Mouse (Mus musculus) stomach, embryonic 15.5 days (tissue): ENCODE data around the gene Fxr1. TPM values are rescaled to one million over a fixed set of nuclear protein-coding genes. Genes with fewer than 3 reads are reported as not detected.
"Not testable (repeated sequence)": the region's sequence is repeated elsewhere in the genome, so short reads cannot be mapped to it uniquely, and the experiment has no call there.

Source experiments
- ATAC-seq: fragments of 200-750 bp; cut with Nextera tagmentation; 2 replicates; pipeline ENCODE4 v1.8.0; 2017; ENCODE audit warnings: low read depth, moderate number of reproducible peaks, moderate TSS enrichment; ENCODE audit not compliant: insufficient read depth, low FRiP score
- H3K27ac ChIP-seq: fragments of 300-500 bp; sonication (generic); 2 replicates; pipeline ENCODE4 v1.5.1; 2015; ENCODE audit warnings: mild to moderate bottlenecking, inconsistent platforms
- H3K27me3 ChIP-seq: fragments of 300-500 bp; sonication (generic); replicated peaks from 2 replicates; pipeline ENCODE4 v1.6.1; 2015; ENCODE audit warnings: inconsistent platforms
- H3K36me3 ChIP-seq: fragments of 300-500 bp; sonication (generic); 2 replicates; pipeline ENCODE4 v1.6.1; 2015; ENCODE audit warnings: inconsistent platforms
- H3K4me1 ChIP-seq: fragments of 300-500 bp; sonication (generic); 2 replicates; pipeline ENCODE4 v1.6.1; 2015; ENCODE audit warnings: inconsistent platforms
- H3K4me2 ChIP-seq: fragments of 300-500 bp; sonication (generic); 2 replicates; pipeline ENCODE4 v1.6.1; 2015; ENCODE audit warnings: mild to moderate bottlenecking, inconsistent platforms
- H3K4me3 ChIP-seq: fragments of 300-500 bp; sonication (generic); replicated peaks from 2 replicates; pipeline ENCODE4 v1.5.1; 2015; ENCODE audit warnings: inconsistent platforms
- H3K9ac ChIP-seq: fragments of 300-500 bp; sonication (generic); 2 replicates; pipeline ENCODE4 v1.6.1; 2015; ENCODE audit warnings: inconsistent platforms
- H3K9me3 ChIP-seq: fragments of 300-500 bp; sonication (generic); 2 replicates; pipeline ENCODE4 v1.6.1; 2016; ENCODE audit warnings: inconsistent platforms
- WGBS: fragments of 180-500 bp; shearing (Covaris S2); methylation state at CpG from one replicate; pipeline ENCODE4 v1.1.7; 2015; 5-methylcytosine and 5-hydroxymethylcytosine counted together
- polyA plus RNA-seq: library from polyadenylated mRNA; unstranded; fragments of >200 nt; fragmentation: Nextera tagmentation; extraction: Ambion mirVana; gene quantifications from 2 replicates; pipeline ENCODE4 v1.2.1, GENCODE M21; 2015

Fxr1 gene
- polyA plus RNA-seq, 1 experiment from 2014 or later = 46.8 TPM

- Histone ChIP-seq H3K36me3 (no peaks in the 10 kb centered on the region), H3K9ac (no peak overlapping the region), H3K4me2 (no peak overlapping the region), H3K4me3 (no peak overlapping the region), H3K4me1 (no peaks in the 10 kb centered on the region), H3K9me3 (no peaks in the 10 kb centered on the region), H3K27ac (no peak overlapping the region), H3K27me3 (no peaks in the 10 kb centered on the region)
- WGBS = 53% methylated on average over 4 of the region's 4 CpGs
- ATAC-seq = no peak
These were observed 12.1 kb upstream of the Fxr1 start for GRCm38 (mm10) chr3:34007611-34008010.

DNA sequence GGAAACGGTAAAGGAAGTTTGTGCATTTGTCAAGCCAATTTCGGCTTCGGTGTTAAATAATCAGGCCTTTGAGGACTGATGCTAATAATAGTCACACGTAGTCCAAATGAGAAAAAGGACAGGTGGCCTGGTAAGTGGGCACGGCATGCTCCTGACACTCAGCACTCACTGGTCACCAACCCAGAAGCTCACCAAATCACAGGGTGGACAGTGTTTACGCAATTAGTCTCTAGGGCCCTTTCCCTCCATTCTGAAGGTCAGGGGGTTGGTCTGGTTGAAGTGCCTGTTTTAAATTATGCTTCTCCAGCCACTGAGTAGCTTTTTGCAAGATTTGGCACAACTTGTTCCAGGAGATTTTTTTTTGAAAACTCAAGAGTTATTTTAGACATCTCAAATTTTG lies 11.6 kb upstream of the Fxr1 start:
- Histone ChIP-seq H3K36me3 (no peaks in the 10 kb centered on the region), H3K27me3 (no peaks in the 10 kb centered on the region), H3K4me2 (no peak overlapping the region), H3K4me1 (no peaks in the 10 kb centered on the region), H3K27ac (no peak overlapping the region), H3K9ac (no peak overlapping the region), H3K4me3 (no peak overlapping the region), H3K9me3 (no peaks in the 10 kb centered on the region)
- WGBS = 53% methylated on average over 6 of the region's 6 CpGs
- no peak; the same call in 1 of the 2 replicates for ATAC-seq

GRCm38 (mm10) chr3:34020382-34021258 lies 877 bp downstream of the Fxr1 start:
- peak; percentile 2 for ATAC-seq
- Histone ChIP-seq H3K27me3 (no peaks in the 10 kb centered on the region), H3K4me3 (peak overlapping the region; percentile 89), H3K9me3 (no peaks in the 10 kb centered on the region), H3K27ac (peak overlapping the region; percentile 91), H3K36me3 (no peaks in the 10 kb centered on the region), H3K4me2 (peak overlapping the region; percentile 69), H3K4me1 (no peaks in the 10 kb centered on the region), H3K9ac (peak overlapping the region; percentile 98)
- under 1% methylated on average over 34 of the region's 70 CpGs for WGBS

- no peak overlapping the region; the same call in 1 of the 2 replicates for H3K9ac ChIP-seq
- 58% methylated on average over 4 of the region's 4 CpGs for WGBS
These were observed 1.6 kb downstream of the Fxr1 start for GRCm38 (mm10) chr3:34021259-34021828.

GRCm38 (mm10) chr3:34028935-34029334 lies 9.2 kb downstream of the Fxr1 start:
- Histone ChIP-seq H3K4me2 (no peak overlapping the region), H3K27ac (no peak overlapping the region), H3K36me3 (no peaks in the 10 kb centered on the region), H3K4me3 (no peak overlapping the region), H3K4me1 (no peaks in the 10 kb centered on the region), H3K27me3 (no peaks in the 10 kb centered on the region), H3K9me3 (no peaks in the 10 kb centered on the region), H3K9ac (no peak overlapping the region)
- ATAC-seq = no peak

More at GRCm38 (mm10) chr3:34021259-34021828, 1.6 kb downstream of the Fxr1 start:
- H3K9me3 ChIP-seq = no peaks in the 10 kb centered on the region
- H3K4me2 ChIP-seq = peak overlapping the region; percentile 69
- ATAC-seq = no peak
- no peaks in the 10 kb centered on the region for H3K27me3 ChIP-seq
- no peak overlapping the region for H3K27ac ChIP-seq
- peak overlapping the region; percentile 89 for H3K4me3 ChIP-seq
- no peaks in the 10 kb centered on the region for H3K36me3 ChIP-seq
- no peaks in the 10 kb centered on the region for H3K4me1 ChIP-seq

- H3K9me3 ChIP-seq = no peaks in the 10 kb centered on the region
- ATAC-seq = no peak
- H3K36me3 ChIP-seq = no peaks in the 10 kb centered on the region
- H3K27ac ChIP-seq = no peak overlapping the region
- H3K9ac ChIP-seq = no peak overlapping the region
- no peak overlapping the region for H3K4me2 ChIP-seq
- no peaks in the 10 kb centered on the region for H3K4me1 ChIP-seq
- no peaks in the 10 kb centered on the region for H3K27me3 ChIP-seq
- no peak overlapping the region for H3K4me3 ChIP-seq
- 78% methylated on average over 3 of the region's 3 CpGs for WGBS
These were observed 10.9 kb downstream of the Fxr1 start for GRCm38 (mm10) chr3:34030601-34031000.

DNA sequence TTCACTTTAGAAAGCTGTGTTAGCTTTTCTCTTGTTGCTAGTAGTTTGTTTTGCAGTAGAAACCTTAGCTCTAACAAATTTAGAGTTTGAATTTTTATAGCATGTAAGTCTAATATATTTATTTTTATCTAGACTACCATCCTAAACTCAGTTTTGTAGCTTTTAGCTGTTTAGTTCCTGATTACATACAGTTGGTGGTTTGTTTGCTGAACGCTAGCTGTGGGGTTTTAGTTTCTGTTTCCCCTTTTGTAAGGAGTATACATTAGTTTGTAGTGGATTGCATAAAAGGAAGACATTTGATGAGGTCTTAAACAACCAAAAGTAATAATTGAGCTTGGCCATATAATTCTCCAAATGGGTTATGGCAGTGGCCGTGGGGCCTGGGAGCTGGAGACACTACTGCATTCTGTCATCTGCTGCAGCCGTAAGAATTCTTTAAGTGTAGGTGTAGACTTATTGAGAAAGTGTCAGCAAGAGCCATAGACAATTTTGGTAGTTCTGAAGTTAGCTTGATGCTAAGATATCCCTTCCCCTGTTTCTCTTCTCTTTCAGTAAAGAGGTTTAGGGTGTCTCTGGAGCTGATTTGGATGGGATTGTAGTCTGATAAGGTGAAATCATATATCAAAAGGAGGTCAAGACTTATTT lies 14.1 kb downstream of the Fxr1 start:
- H3K27me3 ChIP-seq = no peaks in the 10 kb centered on the region
- no peak overlapping the region for H3K4me3 ChIP-seq
- no peaks in the 10 kb centered on the region for H3K36me3 ChIP-seq
- peaks cover 3% of the 10 kb centered on the region; the same call in 1 of the 2 replicates for H3K4me1 ChIP-seq
- H3K27ac ChIP-seq = no peak overlapping the region
- no peak overlapping the region for H3K9ac ChIP-seq
- 62% methylated on average over 3 of the region's 3 CpGs for WGBS
- no peak overlapping the region for H3K4me2 ChIP-seq
- H3K9me3 ChIP-seq = no peaks in the 10 kb centered on the region
- ATAC-seq = no peak

DNA sequence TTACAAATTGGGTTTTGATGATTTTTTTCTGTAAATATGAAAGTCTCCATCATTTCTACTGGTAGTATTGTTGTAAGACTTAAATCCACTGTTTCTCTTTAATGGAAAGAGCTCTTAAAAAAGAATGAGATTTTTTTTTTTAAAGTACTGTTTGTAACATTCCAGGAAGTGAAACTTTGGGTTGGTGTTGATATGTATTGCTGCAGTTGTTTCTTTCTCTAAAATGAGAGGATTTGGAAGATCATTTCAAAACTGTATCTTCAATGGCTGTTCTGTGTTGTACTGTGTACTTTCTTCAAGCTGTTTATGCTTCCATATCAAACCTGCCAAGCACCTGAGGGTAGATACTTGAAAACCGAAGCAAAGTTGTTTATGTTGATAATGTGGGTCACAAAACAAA lies 15.1 kb downstream of the Fxr1 start:
- Histone ChIP-seq H3K27me3 (no peaks in the 10 kb centered on the region), H3K36me3 (no peaks in the 10 kb centered on the region), H3K9me3 (no peaks in the 10 kb centered on the region), H3K27ac (no peak overlapping the region), H3K4me2 (no peak overlapping the region), H3K4me3 (no peak overlapping the region), H3K4me1 (peaks cover 3% of the 10 kb centered on the region; the same call in 1 of the 2 replicates), H3K9ac (no peak overlapping the region)
- ATAC-seq = no peak
- WGBS = 55% methylated on average over 1 of the region's 1 CpGs

DNA sequence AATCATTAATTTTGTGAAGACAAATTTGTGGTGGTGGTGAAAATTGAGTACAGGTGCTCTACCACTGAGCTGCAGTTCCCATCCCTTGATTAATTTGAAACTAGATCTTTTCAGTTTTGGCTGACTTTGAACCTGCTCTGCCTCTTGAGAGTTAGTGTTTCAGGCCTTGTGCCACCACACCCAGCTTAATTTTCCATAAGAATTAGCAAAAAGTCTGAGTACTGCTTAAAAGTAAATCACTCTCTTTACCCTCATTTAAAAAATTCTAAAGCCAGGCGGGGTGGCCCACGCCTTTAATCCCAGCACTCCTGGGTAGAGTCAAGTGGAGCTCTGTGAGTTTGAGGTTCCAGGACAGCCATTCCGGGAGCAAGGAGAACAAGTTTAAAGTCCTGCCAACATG lies 16.0 kb downstream of the Fxr1 start:
- Histone ChIP-seq H3K27me3 (no peaks in the 10 kb centered on the region), H3K4me3 (no peak overlapping the region), H3K27ac (no peak overlapping the region), H3K9me3 (no peaks in the 10 kb centered on the region), H3K9ac (no peak overlapping the region), H3K36me3 (no peaks in the 10 kb centered on the region), H3K4me2 (no peak overlapping the region), H3K4me1 (peaks cover 3% of the 10 kb centered on the region; the same call in 1 of the 2 replicates)
- WGBS = 89% methylated on average over 3 of the region's 3 CpGs
- no peak for ATAC-seq

- Histone ChIP-seq H3K4me2 (no peak overlapping the region), H3K4me1 (peaks cover 3% of the 10 kb centered on the region; the same call in 1 of the 2 replicates), H3K36me3 (0 out of 2 replicates have a peak, but pooled peaks cover 4% of the 10 kb centered on the region), H3K27me3 (no peaks in the 10 kb centered on the region), H3K4me3 (no peak overlapping the region), H3K9me3 (no peaks in the 10 kb centered on the region), H3K9ac (no peak overlapping the region), H3K27ac (no peak overlapping the region)
- WGBS = 82% methylated on average over 4 of the region's 4 CpGs
- no peak for ATAC-seq
These were observed 22.2 kb downstream of the Fxr1 start for GRCm38 (mm10) chr3:34041990-34042389.

- Histone ChIP-seq H3K27me3 (no peaks in the 10 kb centered on the region), H3K9ac (no peak overlapping the region), H3K4me1 (no peaks in the 10 kb centered on the region), H3K27ac (no peak overlapping the region), H3K9me3 (no peaks in the 10 kb centered on the region), H3K4me2 (no peak overlapping the region), H3K4me3 (no peak overlapping the region), H3K36me3 (peaks cover 22% of the 10 kb centered on the region)
- no peak for ATAC-seq
- WGBS = 92% methylated on average over 2 of the region's 2 CpGs
These were observed 42.6 kb downstream of the Fxr1 start for GRCm38 (mm10) chr3:34062352-34062751.

- not testable (repeated sequence) for H3K4me1 ChIP-seq, H3K4me3 ChIP-seq, H3K9me3 ChIP-seq, H3K27me3 ChIP-seq, H3K27ac ChIP-seq, H3K4me2 ChIP-seq, ATAC-seq, H3K36me3 ChIP-seq, H3K9ac ChIP-seq
- WGBS = 86% methylated on average over 7 of the region's 7 CpGs
These were observed 49.2 kb downstream of the Fxr1 start for GRCm38 (mm10) chr3:34068943-34069342.
